Mouse (Mus musculus) spleen, adult 2 months (tissue): Measurements from ENCODE around the gene Gcnt3. TPM values are rescaled to one million over a fixed set of nuclear protein-coding genes. Genes with fewer than 3 reads are reported as not detected.

Source experiments
- DNase-seq, 2 experiments: peaks; one replicate each; pipeline versions ENCODE4 v3.0.0 to v3.0.0-alpha.2; 2012 to 2021; ENCODE audit warnings: low spot score in 2 of 2, low read depth in 1 of 2
- H3K27ac ChIP-seq: fragments of 200-500 bp; 2 replicates; pipeline ENCODE4 v1.5.1; 2012; ENCODE audit warnings: low read length, inconsistent platforms; ENCODE audit not compliant: insufficient read depth
- H3K27me3 ChIP-seq: fragments of 200-500 bp; 2 replicates; pipeline ENCODE4 v1.6.1; 2012; ENCODE audit warnings: mild to moderate bottlenecking, moderate library complexity, low read length, inconsistent platforms; ENCODE audit not compliant: control insufficient read depth, insufficient read depth
- H3K36me3 ChIP-seq: fragments of 200-500 bp; 2 replicates; pipeline ENCODE4 v1.6.1; 2012; ENCODE audit warnings: mild to moderate bottlenecking, low read length, inconsistent platforms; ENCODE audit not compliant: control insufficient read depth, insufficient read depth
- H3K4me1 ChIP-seq: fragments of 200-500 bp; 2 replicates; pipeline ENCODE4 v1.6.1; 2011; ENCODE audit warnings: inconsistent platforms; ENCODE audit not compliant: control insufficient read depth, insufficient read depth, insufficient read length
- H3K4me3 ChIP-seq: fragments of 200-500 bp; 2 replicates; pipeline ENCODE4 v1.5.1; 2011; ENCODE audit warnings: mild to moderate bottlenecking, inconsistent platforms; ENCODE audit not compliant: insufficient read depth, insufficient read length; ENCODE audit errors: extremely low read depth
- CTCF ChIP-seq: fragments of 200-500 bp; IDR thresholded peaks from 2 replicates; pipeline ENCODE4 v1.5.1; 2011; ENCODE audit warnings: mild to moderate bottlenecking, inconsistent platforms; ENCODE audit not compliant: insufficient read depth, insufficient read length, insufficient replicate concordance; ENCODE audit errors: extremely low read depth
- POLR2A ChIP-seq: fragments of 200-500 bp; IDR thresholded peaks from 2 replicates; pipeline ENCODE4 v1.6.1; 2011; ENCODE audit warnings: low read depth, low read length, inconsistent platforms
- WGBS: fragments of 180-500 bp; shearing (Covaris S2); methylation state at CpG from one replicate; pipeline ENCODE4 v1.1.7; 2018; 5-methylcytosine and 5-hydroxymethylcytosine counted together
- polyA plus RNA-seq: library from polyadenylated mRNA; depleted of rRNA; stranded (reverse); fragments of >200 nt; gene quantifications from 2 replicates; pipeline ENCODE4 v1.2.3, GENCODE M21; 2012; rRNA removed

Gcnt3 gene
- polyA plus RNA-seq, 1 experiment, result not detected

DNA sequence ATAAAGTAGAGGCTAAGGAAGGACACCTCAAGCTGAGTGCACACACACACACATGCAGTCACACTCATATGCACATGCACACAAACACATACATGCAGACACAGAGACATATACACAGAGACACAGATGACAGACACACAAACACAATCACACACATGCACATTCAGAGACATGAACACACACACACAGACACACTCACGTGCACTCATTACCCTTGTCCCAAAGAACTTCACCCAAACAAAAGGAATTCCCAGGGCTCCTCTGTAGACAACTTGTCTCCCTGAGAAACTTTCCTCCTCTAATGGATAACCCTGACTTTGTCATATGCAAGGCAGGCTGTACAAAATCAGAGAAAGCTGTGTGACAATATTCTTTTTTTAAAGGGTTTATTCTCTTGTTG lies 52.4 kb downstream of the Gcnt3 start:
- no peak overlapping the region for H3K4me3 ChIP-seq
- no peaks in the 10 kb centered on the region for H3K36me3 ChIP-seq
- no peaks in the 10 kb centered on the region; the same call in none of the 2 replicates for H3K4me1 ChIP-seq
- no peak overlapping the region for H3K27ac ChIP-seq
- WGBS, result 92% methylated on average over 1 of the region's 1 CpGs
- no peaks in the 10 kb centered on the region for H3K27me3 ChIP-seq
- no peak for TF ChIP-seq POLR2A
- TF ChIP-seq CTCF, result no peak
- no peak for DNase-seq

Other genes starting within 250 kb of the Gcnt3 start
- gene Bnip2, start 48.6 kb downstream of the Gcnt3 start, polyA plus RNA-seq, result 16.1 and 19.0 TPM in 2 replicates
- 11.2 and 14.9 TPM in 2 replicates for gene Gtf2a2, start 25.5 kb downstream of the Gcnt3 start, polyA plus RNA-seq
- gene Fam81a, start 104.5 kb upstream of the Gcnt3 start, polyA plus RNA-seq, result 0.26 and 0.50 TPM in 2 replicates
- 15.4 and 16.6 TPM in 2 replicates for gene Myo1e, start 169.3 kb upstream of the Gcnt3 start, polyA plus RNA-seq